Mouse (Mus musculus): ENCODE results near the gene 1700001C02Rik. TPM values are rescaled to one million over a fixed set of nuclear protein-coding genes. Genes with fewer than 3 reads are reported as not detected.

Gene 1700001C02Rik
- polyA plus RNA-seq (2012; fragmentation: generic; extraction: Trizol) = not detected

GRCm38 (mm10) chr5:30465861-30466260 lies at the start of gene 1700001C02Rik:
Gene 1700001C02Rik (plus strand): TSS chr5:30466047.
- Histone ChIP-seq H3ac (ENCODE audit: control insufficient read depth, insufficient read length) (no peak within 1 kb of the TSS), H3K36me3 (ENCODE audit: control insufficient read depth, insufficient read depth) (no peaks in the 10 kb centered on the region), H3K27me3 (ENCODE audit: control insufficient read depth, insufficient read depth, insufficient read length) (peaks cover 87% of the 10 kb centered on the region), H3K4me2 (ENCODE audit: low read depth) (no peak within 1 kb of the TSS), H3K4me3 (no peak within 1 kb of the TSS), H3K79me2 (ENCODE audit: control insufficient read depth, insufficient read depth) (no peaks in the 10 kb centered on the region)
- TF ChIP-seq MYOG (IDR thresholded peaks at IDR 0.05; ENCODE audit: control insufficient read depth in 1 of 3, insufficient read depth in 1 of 3, insufficient read length in 2 of 3, low read depth in 2 of 3) (no peak), REST (IDR thresholded peaks at IDR 0.05; ENCODE audit: insufficient read depth, insufficient read length) (no peak), MAX (IDR thresholded peaks at IDR 0.05; ENCODE audit: low read depth) (no peak), E2F4 (IDR thresholded peaks at IDR 0.05; ENCODE audit: insufficient read depth) (no peak)

- TF ChIP-seq E2F4 (IDR thresholded peaks at IDR 0.05; ENCODE audit: insufficient read depth) (no peak), CEBPB (IDR thresholded peaks at IDR 0.05; ENCODE audit: insufficient read depth, poor library complexity, severe bottlenecking) (no peak), REST (IDR thresholded peaks at IDR 0.05; ENCODE audit: insufficient read depth, insufficient read length) (no peak), SRF (IDR thresholded peaks at IDR 0.05; ENCODE audit: control insufficient read depth, insufficient read length, low read depth) (no peak), TCF3 (IDR thresholded peaks at IDR 0.05; ENCODE audit: insufficient read length, low read depth) (no peak), POLR2A (IDR thresholded peaks at IDR 0.05; ENCODE audit: insufficient read length, low read depth) (no peak), MAX (IDR thresholded peaks at IDR 0.05; ENCODE audit: low read depth) (no peak), USF1 (IDR thresholded peaks at IDR 0.05; ENCODE audit: low read depth) (no peak), POLR2AphosphoS2 (IDR thresholded peaks at IDR 0.05; ENCODE audit: insufficient read length, low read depth) (no peak), MYOG (IDR thresholded peaks at IDR 0.05; ENCODE audit: control insufficient read depth in 1 of 3, insufficient read depth in 1 of 3, insufficient read length in 2 of 3, low read depth in 2 of 3) (no peak), TCF12 (IDR thresholded peaks at IDR 0.05; ENCODE audit: insufficient read depth, poor library complexity, severe bottlenecking) (no peak), MYOD1 (IDR thresholded peaks at IDR 0.05; ENCODE audit: control insufficient read depth in 1 of 3, insufficient read length in 2 of 3, low read depth in 2 of 3) (no peak)
- Histone ChIP-seq H3K4me2 (ENCODE audit: low read depth) (no peak overlapping the region), H3K36me3 (ENCODE audit: control insufficient read depth, insufficient read depth) (no peaks in the 10 kb centered on the region), H3K79me2 (ENCODE audit: control insufficient read depth, insufficient read depth) (no peaks in the 10 kb centered on the region), H3ac (ENCODE audit: control insufficient read depth, insufficient read length) (no peak overlapping the region), H3K4me3 (no peak overlapping the region), H3K27me3 (ENCODE audit: control insufficient read depth, insufficient read depth, insufficient read length) (peaks cover 83% of the 10 kb centered on the region)
Observed at GRCm38 (mm10) chr5:30416665-30417064, 49.2 kb upstream of the 1700001C02Rik start.

GRCm38 (mm10) chr5:30423121-30423520 lies 42.7 kb upstream of the 1700001C02Rik start:
- no peak overlapping the region for H3K4me2 ChIP-seq (ENCODE audit: low read depth)
- no peak overlapping the region for H3K4me3 ChIP-seq
- no peaks in the 10 kb centered on the region for H3K79me2 ChIP-seq (ENCODE audit: control insufficient read depth, insufficient read depth)
- no peak overlapping the region for H3ac ChIP-seq (ENCODE audit: control insufficient read depth, insufficient read length)
- H3K36me3 ChIP-seq (ENCODE audit: control insufficient read depth, insufficient read depth) = no peaks in the 10 kb centered on the region
- TF ChIP-seq TCF12 (IDR thresholded peaks at IDR 0.05; ENCODE audit: insufficient read depth, poor library complexity, severe bottlenecking) (no peak), REST (IDR thresholded peaks at IDR 0.05; ENCODE audit: insufficient read depth, insufficient read length) (no peak), POLR2A (IDR thresholded peaks at IDR 0.05; ENCODE audit: insufficient read length, low read depth) (no peak), POLR2AphosphoS2 (IDR thresholded peaks at IDR 0.05; ENCODE audit: insufficient read length, low read depth) (no peak), E2F4 (IDR thresholded peaks at IDR 0.05; ENCODE audit: insufficient read depth) (no peak), SRF (IDR thresholded peaks at IDR 0.05; ENCODE audit: control insufficient read depth, insufficient read length, low read depth) (no peak), USF1 (IDR thresholded peaks at IDR 0.05; ENCODE audit: low read depth) (no peak), MAX (IDR thresholded peaks at IDR 0.05; ENCODE audit: low read depth) (no peak), MYOG (IDR thresholded peaks at IDR 0.05; ENCODE audit: control insufficient read depth in 1 of 3, insufficient read depth in 1 of 3, insufficient read length in 2 of 3, low read depth in 2 of 3) (no peak), CEBPB (IDR thresholded peaks at IDR 0.05; ENCODE audit: insufficient read depth, poor library complexity, severe bottlenecking) (no peak)
- peaks cover 56% of the 10 kb centered on the region for H3K27me3 ChIP-seq (ENCODE audit: control insufficient read depth, insufficient read depth, insufficient read length)

- Histone ChIP-seq H3K79me2 (ENCODE audit: control insufficient read depth, insufficient read depth) (no peaks in the 10 kb centered on the region), H3K36me3 (ENCODE audit: control insufficient read depth, insufficient read depth) (no peaks in the 10 kb centered on the region), H3ac (ENCODE audit: control insufficient read depth, insufficient read length) (no peak overlapping the region), H3K27me3 (ENCODE audit: control insufficient read depth, insufficient read depth, insufficient read length) (peaks cover 50% of the 10 kb centered on the region), H3K4me2 (ENCODE audit: low read depth) (no peak overlapping the region), H3K4me3 (no peak overlapping the region)
- TF ChIP-seq POLR2A (IDR thresholded peaks at IDR 0.05; ENCODE audit: insufficient read length, low read depth) (no peak), E2F4 (IDR thresholded peaks at IDR 0.05; ENCODE audit: insufficient read depth) (no peak), TCF12 (IDR thresholded peaks at IDR 0.05; ENCODE audit: insufficient read depth, poor library complexity, severe bottlenecking) (no peak), MAX (IDR thresholded peaks at IDR 0.05; ENCODE audit: low read depth) (no peak), MYOG (IDR thresholded peaks at IDR 0.05; ENCODE audit: control insufficient read depth in 1 of 3, insufficient read depth in 1 of 3, insufficient read length in 2 of 3, low read depth in 2 of 3) (no peak), CEBPB (IDR thresholded peaks at IDR 0.05; ENCODE audit: insufficient read depth, poor library complexity, severe bottlenecking) (no peak), SRF (IDR thresholded peaks at IDR 0.05; ENCODE audit: control insufficient read depth, insufficient read length, low read depth) (no peak)
Observed at GRCm38 (mm10) chr5:30423572-30424244, 42.1 kb upstream of the 1700001C02Rik start.

- Histone ChIP-seq H3K4me3 (no peak overlapping the region), H3K36me3 (ENCODE audit: control insufficient read depth, insufficient read depth) (no peaks in the 10 kb centered on the region), H3K27me3 (ENCODE audit: control insufficient read depth, insufficient read depth, insufficient read length) (peaks cover 34% of the 10 kb centered on the region), H3K4me2 (ENCODE audit: low read depth) (no peak overlapping the region), H3ac (ENCODE audit: control insufficient read depth, insufficient read length) (no peak overlapping the region), H3K79me2 (ENCODE audit: control insufficient read depth, insufficient read depth) (no peaks in the 10 kb centered on the region)
- no peak for TF ChIP-seq POLR2AphosphoS2 (IDR thresholded peaks at IDR 0.05; ENCODE audit: insufficient read length, low read depth)
- no peak for TF ChIP-seq USF1 (IDR thresholded peaks at IDR 0.05; ENCODE audit: low read depth)
- TF ChIP-seq MAX (IDR thresholded peaks at IDR 0.05; ENCODE audit: low read depth) = no peak
Observed at GRCm38 (mm10) chr5:30427406-30427805, 38.4 kb upstream of the 1700001C02Rik start.
